Comparison of ENCODE assay signal across 23 mouse cellular contexts in genomic region chr2:167125781-167126180, GRCm38 (mm10).
A peak's percentile ranks its signal among the peaks of the same experiment; 100 is the strongest.
DNase-seq lines count a peak whose midpoint lies in the region; ATAC-seq and TF ChIP-seq lines count a peak whose summit lies in the region.
"Had no signal": no experiment of that assay in that cellular context is flagged by ENCODE, and none has a peak within 500 bp of the region (broad histone marks: within the 10 kb centered on the region; RNA-seq: fewer than 3 reads in every experiment).

No protein-coding gene starts in this region.

- H3K27me3 ChIP-seq in forebrain, embryonic 14.5 days (replicated peaks; ENCODE audit: control insufficient read depth, insufficient read depth, low read length), result no peaks in the 10 kb centered on the region
- no peaks in the 10 kb centered on the region for H3K27me3 ChIP-seq in forebrain, embryonic 11.5 days (ENCODE audit: control insufficient read depth, insufficient read depth, low read length)
- no peaks in the 10 kb centered on the region for H3K27me3 ChIP-seq in ES-Bruce4 (ENCODE audit: control insufficient read depth, insufficient read depth, low read length, poor library complexity, severe bottlenecking)
- no peaks in the 10 kb centered on the region for H3K27me3 ChIP-seq in kidney, embryonic 16.5 days (ENCODE audit: insufficient read depth, low read length)
- H3K27me3 ChIP-seq: embryonic facial prominence, embryonic 13.5 days; forebrain, embryonic 13.5 days; hindbrain, embryonic 12.5 days; intestine, embryonic 15.5 days had no signal

- TF ChIP-seq POLR2A in ES-Bruce4 (IDR thresholded peaks at IDR 0.05; ENCODE audit: insufficient read depth, low read length), result no peak
- no peak for TF ChIP-seq POLR2A in brain, embryonic 14.5 days (IDR thresholded peaks at IDR 0.05; ENCODE audit: borderline replicate concordance, extremely low read depth, insufficient read depth, insufficient read length, poor library complexity, severe bottlenecking)

- no peak overlapping the region for H3K27ac ChIP-seq in forebrain, embryonic 14.5 days (ENCODE audit: low read depth, low read length)
- H3K27ac ChIP-seq in forebrain, embryonic 11.5 days (ENCODE audit: low read depth, low read length), result no peak overlapping the region
- peak overlapping the region; percentile 55 for H3K27ac ChIP-seq in left cerebral cortex, adult 2 months
- peak overlapping the region; percentile 51 for H3K27ac ChIP-seq in ES-Bruce4 (ENCODE audit: insufficient read depth, low read length)
- H3K27ac ChIP-seq in kidney, embryonic 16.5 days (ENCODE audit: low read length), result no peak overlapping the region
- H3K27ac ChIP-seq: embryonic facial prominence, embryonic 13.5 days; forebrain, embryonic 13.5 days; heart, embryonic 10.5 days; hindbrain, embryonic 12.5 days; intestine, embryonic 15.5 days had no signal

- H3K4me1 ChIP-seq in forebrain, embryonic 14.5 days (ENCODE audit: control insufficient read depth, insufficient read depth, low read length), result peaks cover 11% of the 10 kb centered on the region
- peaks cover 6% of the 10 kb centered on the region for H3K4me1 ChIP-seq in forebrain, embryonic 11.5 days (replicated peaks; ENCODE audit: control insufficient read depth, insufficient read depth, low read length)
- H3K4me1 ChIP-seq in ES-Bruce4 (ENCODE audit: control insufficient read depth, insufficient read depth, low read length), result peaks cover 19% of the 10 kb centered on the region
- peaks cover 45% of the 10 kb centered on the region for H3K4me1 ChIP-seq in kidney, embryonic 16.5 days (ENCODE audit: insufficient read depth, low read length)

- DNase-seq in forebrain, embryonic 14.5 days (ENCODE audit: low spot score), result peak; percentile 19
- no peak for DNase-seq in forebrain, embryonic 11.5 days (ENCODE audit: low spot score)
- DNase-seq in left cerebral cortex, adult 2 months (ENCODE audit: extremely low spot score in 1 of 2, low spot score in 2 of 2), result no peak
- no peak for DNase-seq in left cerebral cortex, postnatal 10 days (ENCODE audit: extremely low spot score in 1 of 2, low spot score in 2 of 2)
- DNase-seq in brain, embryonic 14.5 days (ENCODE audit: low read depth), result peak; percentile 53
- DNase-seq in lung, postnatal 10 days, result no peak
- DNase-seq: adrenal gland, adult 2 months; adrenal gland, postnatal 36 days; cerebellum, adult 11-12 months; cerebellum, adult 9-10 months; cerebellum, postnatal 25 days; gastrocnemius, postnatal 10 days; heart, adult 18-20 months; heart, postnatal 10 days; heart, postnatal 4 days had no signal

- TF ChIP-seq CTCF in left cerebral cortex, adult 2 months (IDR thresholded peaks at IDR 0.05), result no peak
- no peak for TF ChIP-seq CTCF in ES-Bruce4 (IDR thresholded peaks at IDR 0.05; ENCODE audit: low read depth, low read length)
- no peak for TF ChIP-seq CTCF in brain, embryonic 14.5 days (IDR thresholded peaks at IDR 0.05; ENCODE audit: borderline replicate concordance, extremely low read depth, insufficient read depth, insufficient read length)

- TF ChIP-seq EP300 in ES-Bruce4 (IDR thresholded peaks at IDR 0.05; ENCODE audit: insufficient read depth, low read depth, low read length), result no peak

- WGBS in forebrain, embryonic 14.5 days, result 36% methylated on average over 4 of the region's 4 CpGs
- 73% methylated on average over 4 of the region's 4 CpGs for WGBS in forebrain, embryonic 11.5 days
- 83% methylated on average over 4 of the region's 4 CpGs for WGBS in kidney, embryonic 16.5 days

- no peaks in the 10 kb centered on the region for H3K36me3 ChIP-seq in forebrain, embryonic 14.5 days (ENCODE audit: control insufficient read depth, insufficient read depth, low read length)
- H3K36me3 ChIP-seq in forebrain, embryonic 11.5 days (ENCODE audit: control insufficient read depth, insufficient read depth, low read length), result no peaks in the 10 kb centered on the region
- no peaks in the 10 kb centered on the region for H3K36me3 ChIP-seq in ES-Bruce4 (ENCODE audit: control insufficient read depth, insufficient read depth, low read length, poor library complexity, severe bottlenecking)
- H3K36me3 ChIP-seq in kidney, embryonic 16.5 days (ENCODE audit: insufficient read depth, low read length), result no peaks in the 10 kb centered on the region
- H3K36me3 ChIP-seq: embryonic facial prominence, embryonic 13.5 days; heart, embryonic 10.5 days; hindbrain, embryonic 12.5 days; intestine, embryonic 15.5 days had no signal

- no peak overlapping the region for H3K4me2 ChIP-seq in forebrain, embryonic 14.5 days (ENCODE audit: low read length)
- H3K4me2 ChIP-seq in forebrain, embryonic 11.5 days (ENCODE audit: low read depth, low read length, severe bottlenecking), result no peak overlapping the region
- no peak overlapping the region for H3K4me2 ChIP-seq in kidney, embryonic 16.5 days (replicated peaks; ENCODE audit: low read depth, low read length)
- H3K4me2 ChIP-seq: embryonic facial prominence, embryonic 13.5 days; forebrain, embryonic 13.5 days; hindbrain, embryonic 12.5 days; intestine, embryonic 15.5 days had no signal

- no peak overlapping the region for H3K4me3 ChIP-seq in forebrain, embryonic 14.5 days (ENCODE audit: low read depth, low read length)
- no peak overlapping the region for H3K4me3 ChIP-seq in forebrain, embryonic 11.5 days (ENCODE audit: low read depth, low read length)
- no peak overlapping the region for H3K4me3 ChIP-seq in left cerebral cortex, adult 2 months
- H3K4me3 ChIP-seq in ES-Bruce4 (ENCODE audit: low read depth, low read length), result no peak overlapping the region
- H3K4me3 ChIP-seq in kidney, embryonic 16.5 days (ENCODE audit: low read length), result no peak overlapping the region
- H3K4me3 ChIP-seq: embryonic facial prominence, embryonic 13.5 days; forebrain, embryonic 13.5 days; heart, embryonic 10.5 days; hindbrain, embryonic 12.5 days; intestine, embryonic 15.5 days had no signal

- no peaks in the 10 kb centered on the region for H3K9me3 ChIP-seq in forebrain, embryonic 14.5 days (replicated peaks; ENCODE audit: control insufficient read depth, low read length)
- no peaks in the 10 kb centered on the region for H3K9me3 ChIP-seq in forebrain, embryonic 11.5 days (ENCODE audit: control insufficient read depth, low read length)
- no peaks in the 10 kb centered on the region for H3K9me3 ChIP-seq in ES-Bruce4 (replicated peaks; ENCODE audit: control insufficient read depth, insufficient read depth, low read length, poor library complexity, severe bottlenecking)
- H3K9me3 ChIP-seq in kidney, embryonic 16.5 days (ENCODE audit: low read length), result no peaks in the 10 kb centered on the region
- H3K9me3 ChIP-seq: embryonic facial prominence, embryonic 13.5 days; forebrain, embryonic 13.5 days; heart, embryonic 10.5 days; hindbrain, embryonic 12.5 days; intestine, embryonic 15.5 days had no signal

- no peak overlapping the region for H3K9ac ChIP-seq in forebrain, embryonic 14.5 days (ENCODE audit: low read length)
- no peak overlapping the region for H3K9ac ChIP-seq in forebrain, embryonic 11.5 days (ENCODE audit: low read length)
- H3K9ac ChIP-seq in ES-Bruce4 (ENCODE audit: low read depth, poor library complexity, severe bottlenecking), result no peak overlapping the region
- no peak overlapping the region for H3K9ac ChIP-seq in kidney, embryonic 16.5 days (replicated peaks; ENCODE audit: low read length)
- H3K9ac ChIP-seq: embryonic facial prominence, embryonic 13.5 days; forebrain, embryonic 13.5 days; hindbrain, embryonic 12.5 days; intestine, embryonic 15.5 days had no signal

- intact Hi-C loops in left cerebral cortex, adult 2 months (cut with DNase I), result no loop called here
- intact Hi-C loops in left cerebral cortex, postnatal 10 days (cut with DNase I), result no loop called here

- no peak for ATAC-seq in forebrain, embryonic 14.5 days
- ATAC-seq in forebrain, embryonic 11.5 days (replicated peaks; ENCODE audit: low FRiP score), result no peak
- ATAC-seq in kidney, embryonic 16.5 days (ENCODE audit: low FRiP score, low TSS enrichment), result no peak
- ATAC-seq: activated CD4-positive, CD25-positive, alpha-beta regulatory T cell, adult 4 months; forebrain, embryonic 13.5 days; intestine, embryonic 15.5 days had no signal

Comparison
In these comparisons a context has a peak if more than half of its experiments do, and no peak if none do; other contexts are left out.
1. DNase-seq: peak in forebrain, embryonic 14.5 days (single experiment) and brain, embryonic 14.5 days (single experiment); none in forebrain, embryonic 11.5 days (single experiment), left cerebral cortex, adult 2 months (0 of 2), left cerebral cortex, postnatal 10 days (0 of 2) and lung, postnatal 10 days (single experiment).
2. H3K27ac ChIP-seq: peak in left cerebral cortex, adult 2 months (single experiment) and ES-Bruce4 (single experiment); none in forebrain, embryonic 14.5 days (single experiment), forebrain, embryonic 11.5 days (single experiment) and kidney, embryonic 16.5 days (single experiment).